ENCODE assay signal across 8 mouse cellular contexts in genomic region chr17:35763101-35763500, GRCm38 (mm10).
"Had no signal": no experiment of that assay in that cellular context is flagged by ENCODE, and none has a peak within 500 bp of the region (broad histone marks: within the 10 kb centered on the region; RNA-seq: fewer than 3 reads in every experiment).

No protein-coding gene starts in this region.

- ATAC-seq: midbrain, embryonic 13.5 days; midbrain, embryonic 15.5 days had no signal

- DNase-seq: lung, adult 2 months; lung, postnatal 14 days; lung, postnatal 36 days; right cerebral cortex, postnatal 25 days; right cerebral cortex, postnatal 4 days; thymus, postnatal 4 days had no signal
